Mouse (Mus musculus) G1E (cell line): ENCODE measurements at regions not wholly inside any gene's neighbourhood (a gene's known extent, or its start where the extent isn't known, plus 50 kb on each side); places are given as distances from the start of the nearest gene placed in this dataset.

Experiments used
- CTCF ChIP-seq: IDR thresholded peaks from 2 replicates; pipeline ENCODE4 v1.5.1; 2012; ENCODE audit warnings: low read depth, low read length, inconsistent platforms, mixed read lengths
- GATA1 ChIP-seq: IDR thresholded peaks from 2 replicates; pipeline ENCODE4 v1.6.1; 2012; ENCODE audit warnings: borderline replicate concordance, low read length, inconsistent platforms, mixed read lengths
- GATA2 ChIP-seq: IDR thresholded peaks from 2 replicates; pipeline ENCODE4 v1.6.1; 2012; ENCODE audit warnings: low read depth, low read length, inconsistent platforms, borderline replicate concordance
- POLR2AphosphoS5 ChIP-seq: IDR thresholded peaks from 2 replicates; pipeline ENCODE4 v1.6.1; 2012; ENCODE audit warnings: low read depth, low read length, inconsistent platforms; ENCODE audit not compliant: insufficient replicate concordance

DNA sequence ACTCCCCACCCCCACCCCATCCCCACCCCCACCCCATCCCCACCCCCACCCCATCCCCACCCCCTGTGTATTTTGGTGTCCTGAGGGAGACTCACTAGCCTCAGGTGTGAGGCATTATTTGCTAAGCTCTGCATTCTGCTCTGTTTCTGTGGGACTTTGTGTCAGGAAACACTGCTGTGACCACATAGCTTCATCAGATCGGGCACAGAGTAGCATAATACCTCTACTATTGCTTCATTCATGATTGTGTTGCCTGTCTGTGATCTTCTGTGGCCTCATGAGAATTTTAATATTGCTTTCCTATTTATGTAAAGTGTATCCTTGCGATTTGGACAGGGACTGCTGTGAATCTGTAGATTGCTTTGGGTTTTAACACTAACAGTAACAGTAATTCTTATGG, 56.6 kb upstream of the Ednrb start:
- TF ChIP-seq GATA1 = no peak
- TF ChIP-seq CTCF = no peak
- no peak for TF ChIP-seq POLR2AphosphoS5
- no peak for TF ChIP-seq GATA2
